Mouse (Mus musculus): ENCODE measurements around the gene Rcn1.

Gene Rcn1

GRCm38 (mm10) chr2:105394375-105394774 is 4.7 kb downstream of the Rcn1 start:
- no peak for DNase-seq (ENCODE audit: low spot score)

- no peak for DNase-seq (ENCODE audit: low spot score)
Measured at GRCm38 (mm10) chr2:105392514-105392913, 6.6 kb downstream of the Rcn1 start.

GRCm38 (mm10) chr2:105391414-105391784 is 7.7 kb downstream of the Rcn1 start:
- no peak for DNase-seq (ENCODE audit: low spot score)

- DNase-seq (ENCODE audit: low spot score): no peak
Measured at GRCm38 (mm10) chr2:105390653-105391413, 8.3 kb downstream of the Rcn1 start.

- DNase-seq (ENCODE audit: low spot score): no peak
Measured at GRCm38 (mm10) chr2:105389007-105389890, 9.9 kb downstream of the Rcn1 start.

GRCm38 (mm10) chr2:105386418-105386817 is 12.7 kb downstream of the Rcn1 start:
- DNase-seq (ENCODE audit: low spot score): no peak

GRCm38 (mm10) chr2:105384998-105385397 is 14.1 kb downstream of the Rcn1 start:
- DNase-seq (ENCODE audit: low spot score): no peak

GRCm38 (mm10) chr2:105383063-105383462 is 16.1 kb downstream of the Rcn1 start:
- DNase-seq (ENCODE audit: low spot score): no peak

- no peak for DNase-seq (ENCODE audit: low spot score)
Measured at GRCm38 (mm10) chr2:105380757-105381319, 18.3 kb downstream of the Rcn1 start.

GRCm38 (mm10) chr2:105379682-105380081 is 19.4 kb downstream of the Rcn1 start:
- DNase-seq (ENCODE audit: low spot score): peak; percentile 10

GRCm38 (mm10) chr2:105375705-105376104 is 23.4 kb downstream of the Rcn1 start:
- no peak for DNase-seq (ENCODE audit: low spot score)

- DNase-seq (ENCODE audit: low spot score): no peak
Measured at GRCm38 (mm10) chr2:105375261-105375660, 23.9 kb downstream of the Rcn1 start.

GRCm38 (mm10) chr2:105373658-105374057 is 25.5 kb downstream of the Rcn1 start:
- no peak for DNase-seq (ENCODE audit: low spot score)

GRCm38 (mm10) chr2:105372727-105373126 is 26.4 kb downstream of the Rcn1 start:
- no peak for DNase-seq (ENCODE audit: low spot score)

- no peak for DNase-seq (ENCODE audit: low spot score)
Measured at GRCm38 (mm10) chr2:105372156-105372555, 27.0 kb downstream of the Rcn1 start.

GRCm38 (mm10) chr2:105370698-105371097 is 28.4 kb downstream of the Rcn1 start:
- DNase-seq (ENCODE audit: low spot score): no peak

- peak; percentile 39 for DNase-seq (ENCODE audit: low spot score)
Measured at GRCm38 (mm10) chr2:105370240-105370639, 28.9 kb downstream of the Rcn1 start.

- no peak for DNase-seq (ENCODE audit: low spot score)
Measured at GRCm38 (mm10) chr2:105367623-105368022, 31.5 kb downstream of the Rcn1 start.

GRCm38 (mm10) chr2:105358040-105358439 is 41.1 kb downstream of the Rcn1 start:
- no peak for DNase-seq (ENCODE audit: low spot score)

- no peak for DNase-seq (ENCODE audit: low spot score)
Measured at GRCm38 (mm10) chr2:105356791-105357190, 42.3 kb downstream of the Rcn1 start.

- no peak for DNase-seq (ENCODE audit: low spot score)
Measured at GRCm38 (mm10) chr2:105348886-105349285, 50.2 kb downstream of the Rcn1 start.

GRCm38 (mm10) chr2:105339993-105340392 is 59.1 kb downstream of the Rcn1 start:
- peak; percentile 60 for DNase-seq (ENCODE audit: low spot score)

All from embryo, embryonic 10.5 days (tissue).